Mouse (Mus musculus) layer of hippocampus, adult 2 months (tissue): ENCODE data around the gene Psme1. TPM values are rescaled to one million over a fixed set of nuclear protein-coding genes. Genes with fewer than 3 reads are reported as not detected.

ENCODE experiments used
- DNase-seq, 2 experiments: peaks; one replicate each; pipeline ENCODE4 v3.0.0; 2022; ENCODE audit warnings: low spot score in 2 of 2
- H3K27ac ChIP-seq: fragments of 200-600 bp; 2 replicates; pipeline ENCODE4 v1.8.1; 2022
- H3K4me3 ChIP-seq: fragments of 200-600 bp; 2 replicates; pipeline ENCODE4 v1.8.1; 2022; ENCODE audit warnings: mild to moderate bottlenecking
- CTCF ChIP-seq: fragments of 200-600 bp; conservative IDR thresholded peaks from 2 replicates; pipeline ENCODE4 v1.8.1; 2022; ENCODE audit warnings: antibody characterized with exemption, mild to moderate bottlenecking, moderate library complexity
- total RNA-seq, 2 experiments: library from RNA; stranded (reverse); gene quantifications; 2 replicates each; pipeline ENCODE4 v1.2.3; 2021

Gene Psme1
- total RNA-seq, 2 experiments from 2014 or later, result 55.5 to 61.2 TPM

DNA sequence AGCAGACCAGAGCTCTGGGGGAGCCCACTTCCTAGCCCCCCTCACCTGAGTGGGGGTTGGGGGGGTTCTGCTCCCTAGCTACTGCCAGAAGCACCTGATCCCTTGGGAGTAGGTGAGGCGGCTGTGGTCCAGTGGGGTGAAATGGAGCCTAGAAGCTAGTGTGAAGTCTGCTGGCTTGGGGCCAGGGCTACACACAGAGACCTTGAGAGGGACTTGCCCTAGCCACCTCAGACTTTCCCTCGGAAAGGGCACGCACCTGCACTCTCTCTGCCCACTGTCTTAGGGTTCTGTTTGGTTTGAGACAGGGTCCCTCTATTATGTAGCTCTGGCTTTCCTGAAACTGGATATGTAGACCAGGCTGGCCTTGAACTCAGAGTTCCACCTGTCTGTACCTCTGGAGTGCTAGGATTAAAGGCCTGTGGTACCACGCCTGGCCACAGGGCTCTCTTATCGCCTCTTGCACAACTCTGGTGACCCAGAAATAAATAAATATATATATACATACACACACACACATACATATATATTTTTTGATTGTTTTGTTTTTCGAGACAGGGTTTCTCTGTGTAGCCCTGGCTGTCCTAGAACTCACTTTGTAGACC lies 846 bp downstream of the Psme1 start:
- TF ChIP-seq CTCF, result peak; percentile 17; the same call in 1 of the 2 replicates
- no peak for DNase-seq

DNA sequence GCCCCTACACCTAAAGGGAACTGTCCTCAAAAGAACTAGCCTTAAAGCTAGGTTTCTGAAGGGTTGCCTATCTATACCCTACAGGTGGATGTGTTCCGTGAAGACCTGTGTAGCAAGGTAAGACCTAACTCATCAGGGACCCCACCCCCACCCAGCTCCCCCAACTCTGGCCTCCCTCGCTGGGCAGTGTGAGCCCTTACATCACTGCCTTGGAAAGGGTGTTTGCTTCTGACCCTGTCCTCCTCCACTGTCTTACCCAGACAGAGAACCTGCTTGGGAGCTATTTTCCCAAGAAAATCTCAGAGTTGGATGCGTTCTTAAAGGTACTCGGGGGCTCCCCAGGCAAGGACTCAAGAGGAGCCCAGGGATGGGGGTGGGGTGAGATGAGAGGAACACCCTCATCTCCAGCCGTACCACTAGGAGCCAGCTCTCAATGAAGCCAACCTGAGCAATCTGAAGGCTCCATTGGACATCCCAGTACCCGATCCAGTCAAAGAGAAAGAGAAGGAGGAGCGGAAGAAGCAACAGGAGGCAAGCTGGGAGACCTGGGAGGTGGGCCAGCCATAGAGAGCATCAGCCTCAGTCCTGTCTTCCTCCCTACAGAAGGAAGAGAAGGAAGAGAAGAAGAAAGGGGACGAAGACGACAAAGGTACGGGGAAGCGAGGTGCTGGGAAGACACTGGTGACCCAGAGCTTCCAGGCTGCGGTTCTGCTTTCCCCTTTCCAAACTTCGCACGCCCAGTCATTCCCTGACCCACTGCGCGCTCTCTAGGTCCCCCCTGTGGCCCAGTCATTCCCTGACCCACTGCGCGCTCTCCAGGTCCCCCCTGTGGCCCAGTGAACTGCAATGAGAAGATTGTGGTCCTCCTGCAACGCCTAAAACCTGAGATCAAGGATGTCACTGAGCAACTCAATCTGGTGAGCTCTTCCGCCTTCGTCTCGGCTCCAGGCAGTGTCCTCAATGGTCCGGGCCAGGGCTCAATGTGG lies 1.9 kb downstream of the Psme1 start:
- Histone ChIP-seq H3K4me3 (no peak overlapping the region), H3K27ac (no peak overlapping the region)
- no peak for TF ChIP-seq CTCF
- no peak for DNase-seq

More for the DNA sequence above, 846 bp downstream of the Psme1 start:
- peak overlapping the region; percentile 66 for H3K4me3 ChIP-seq
- peak overlapping the region; percentile 87 for H3K27ac ChIP-seq

DNA sequence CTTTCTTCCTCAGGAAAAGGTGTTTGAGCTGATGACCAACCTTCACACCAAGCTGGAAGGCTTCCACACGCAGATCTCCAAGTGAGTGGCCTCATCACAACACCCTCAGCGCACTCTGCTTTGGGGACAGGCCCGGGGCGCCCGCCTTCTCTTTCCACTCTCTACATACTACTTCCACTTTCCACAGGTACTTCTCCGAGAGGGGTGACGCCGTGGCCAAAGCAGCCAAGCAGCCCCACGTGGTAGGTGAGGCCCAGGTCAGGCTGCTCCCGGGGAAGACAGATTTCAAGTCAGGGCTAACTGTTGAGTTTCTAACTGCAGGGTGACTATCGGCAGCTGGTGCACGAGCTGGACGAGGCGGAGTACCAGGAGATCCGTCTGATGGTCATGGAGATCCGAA lies 2.8 kb downstream of the Psme1 start:
- no peak for DNase-seq
- Histone ChIP-seq H3K4me3 (no peak overlapping the region), H3K27ac (no peak overlapping the region)
- TF ChIP-seq CTCF, result no peak

DNA sequence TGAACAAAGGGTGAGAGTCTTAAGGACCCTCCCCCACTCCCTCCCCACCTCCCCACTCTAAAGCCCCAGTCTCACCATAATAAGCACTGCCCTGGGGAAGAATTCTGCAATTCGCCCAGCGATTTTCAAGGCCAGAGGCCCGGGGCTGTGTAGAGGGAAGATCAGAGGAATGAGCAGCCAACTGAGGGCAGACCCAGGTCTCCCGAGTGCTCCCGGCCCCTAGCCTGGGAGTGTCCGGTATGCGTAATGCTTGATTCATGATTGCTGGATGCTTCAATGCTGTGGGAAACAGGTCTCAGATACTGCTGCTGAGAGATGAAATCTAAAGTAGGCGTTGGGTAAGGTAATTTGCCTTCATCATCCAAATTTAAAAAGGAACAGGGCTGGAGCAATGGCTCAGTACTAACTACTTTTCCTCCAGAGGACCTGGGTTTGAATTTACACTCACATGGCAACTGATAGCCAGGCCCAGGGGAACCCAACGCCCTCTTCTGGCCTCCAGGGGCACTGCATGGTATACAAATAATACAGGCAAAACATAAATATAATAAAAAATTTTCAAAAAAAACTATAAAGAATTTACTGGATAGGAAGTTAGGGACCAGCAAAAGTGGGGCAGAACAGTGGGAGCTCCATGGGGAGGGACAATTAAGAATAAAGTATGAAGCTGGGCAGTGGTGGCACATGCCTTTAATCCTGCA lies 4.2 kb downstream of the Psme1 start:
- no peak for DNase-seq
- TF ChIP-seq CTCF, result peak; percentile 76
- Histone ChIP-seq H3K4me3 (no peak overlapping the region), H3K27ac (no peak overlapping the region)

DNA sequence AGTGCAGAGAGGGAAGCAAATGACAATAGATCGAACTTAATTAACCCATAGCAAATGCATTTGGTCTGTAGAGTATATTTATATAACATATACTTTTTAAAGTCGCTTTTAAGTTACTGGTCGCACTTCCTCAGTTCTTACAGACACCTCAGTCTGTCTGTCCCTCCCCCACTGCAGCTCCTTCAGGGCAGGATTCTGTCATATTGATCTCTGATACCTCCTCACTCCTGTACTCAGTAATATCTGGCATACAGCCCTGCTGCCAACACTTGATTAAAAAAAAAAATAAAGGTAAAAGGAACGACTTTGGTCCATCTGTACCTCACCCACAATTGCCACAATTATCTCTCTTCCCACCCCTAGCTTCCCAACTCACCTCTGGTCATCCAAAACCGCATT lies 6.4 kb downstream of the Psme1 start:
- Histone ChIP-seq H3K4me3 (peak overlapping the region; percentile 84), H3K27ac (peak overlapping the region; percentile 93)
- no peak for TF ChIP-seq CTCF
- no peak for DNase-seq

DNA sequence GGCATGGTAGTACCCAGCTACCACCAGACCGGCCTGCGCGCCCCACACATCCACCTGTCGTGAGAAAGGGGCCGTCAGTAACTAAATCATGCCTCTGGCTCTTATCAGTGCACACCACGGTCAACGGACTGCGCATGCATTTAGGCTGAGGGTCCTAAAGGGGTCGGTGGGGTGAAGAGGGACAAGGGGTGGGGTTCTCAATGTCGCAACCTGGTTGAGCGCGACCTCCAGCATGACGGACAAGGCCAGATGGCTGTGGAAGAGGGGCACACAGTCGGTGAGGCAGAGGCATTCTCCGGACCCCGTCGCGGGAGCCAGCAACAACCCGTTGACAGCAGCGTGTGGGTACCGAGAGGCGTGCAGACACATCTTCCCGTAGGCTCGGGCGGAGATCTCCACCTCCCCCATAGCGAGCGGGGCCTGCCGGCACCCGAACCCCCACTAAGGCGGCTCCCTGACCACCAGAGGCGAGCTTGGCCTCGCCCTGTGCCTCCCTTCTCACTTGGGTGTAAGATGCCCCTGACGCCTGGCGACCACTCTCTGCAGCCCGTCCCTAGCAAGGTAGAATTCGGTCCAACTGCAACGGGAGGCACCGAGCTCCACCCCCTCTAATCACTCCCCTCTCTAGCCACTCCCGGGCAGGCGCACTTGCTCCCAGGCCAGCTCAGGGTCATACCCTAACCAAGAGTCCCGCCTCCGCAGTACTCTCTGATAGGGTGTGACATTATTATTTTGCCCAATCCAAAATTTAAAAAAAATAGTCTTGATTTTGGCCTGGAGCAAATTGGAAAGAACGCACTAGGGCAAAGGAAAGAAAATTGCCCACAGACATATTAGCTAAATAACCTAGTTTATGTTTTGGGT lies 7.0 kb downstream of the Psme1 start, which contains the start of gene Emc9:
TSS of gene Emc9 (minus strand) at position 601 of the 864 bp plus-strand sequence.
- Histone ChIP-seq H3K4me3 (peak within 1 kb of the TSS; percentile 84), H3K27ac (peak within 1 kb of the TSS; percentile 93)
- peak; percentile 61 to 66 for DNase-seq
- TF ChIP-seq CTCF, result no peak

DNA sequence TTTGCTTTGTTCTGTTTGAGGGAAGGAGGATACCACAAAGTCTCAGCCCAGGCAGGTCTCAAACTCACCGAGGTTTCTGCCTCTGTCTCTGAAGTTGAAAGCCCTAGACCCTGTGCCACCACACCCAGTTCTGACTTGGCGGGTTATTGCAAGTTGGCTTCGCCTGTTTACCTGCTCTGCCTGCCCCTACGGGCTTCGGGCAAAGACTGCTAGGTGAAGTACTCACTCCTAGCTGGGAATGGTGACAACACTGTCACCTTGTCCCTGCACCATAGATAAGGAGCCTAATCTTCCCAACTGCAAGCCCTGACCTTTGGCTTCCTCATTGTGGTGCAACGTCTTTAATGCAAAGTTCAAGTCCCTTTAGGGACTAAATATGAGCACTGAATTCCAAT lies 7.6 kb downstream of the Psme1 start:
- TF ChIP-seq CTCF, result no peak
- no peak for DNase-seq
- H3K27ac ChIP-seq, result peak overlapping the region; percentile 93
- peak overlapping the region; percentile 84 for H3K4me3 ChIP-seq

DNA sequence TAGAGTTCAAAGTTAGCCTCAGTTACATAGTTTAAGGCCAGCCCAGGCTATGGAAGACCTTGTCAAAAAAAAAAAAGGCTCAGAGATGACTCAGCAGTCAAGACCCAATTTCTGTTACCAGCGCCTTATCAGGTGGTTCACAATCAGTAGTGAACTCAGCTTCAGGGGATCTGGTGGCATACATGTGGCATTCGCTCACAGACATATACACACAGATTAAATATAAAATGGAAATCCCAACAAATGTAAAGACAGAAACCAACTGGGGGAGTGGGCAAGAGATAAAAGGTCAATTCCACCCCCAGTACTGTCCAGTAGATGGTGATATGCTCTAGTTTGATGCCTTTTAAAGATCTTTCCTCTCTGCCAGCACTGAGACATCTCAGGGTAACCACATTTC lies 8.2 kb downstream of the Psme1 start:
- Histone ChIP-seq H3K27ac (no peak overlapping the region), H3K4me3 (no peak overlapping the region)
- no peak for TF ChIP-seq CTCF
- DNase-seq, result no peak

DNA sequence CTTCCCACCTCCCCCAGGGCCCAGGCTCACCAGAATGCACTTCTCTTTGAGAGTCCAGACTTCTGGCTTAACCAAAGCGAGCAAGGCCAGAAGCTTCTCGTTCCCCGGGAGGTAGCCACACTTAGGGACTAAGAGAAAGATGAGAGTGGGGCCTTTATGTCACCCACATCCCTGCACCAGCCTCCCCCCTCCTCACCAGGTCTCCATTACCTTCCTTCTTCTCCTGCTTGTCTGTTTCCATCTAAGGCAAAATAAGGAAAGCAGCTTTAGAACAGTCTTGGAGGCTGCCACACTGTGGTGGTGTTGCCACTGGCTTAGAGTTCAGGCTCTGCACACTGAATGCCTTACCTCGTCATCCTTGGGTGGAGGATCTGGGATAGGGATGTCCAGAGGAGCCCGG lies 11.3 kb downstream of the Psme1 start:
- Histone ChIP-seq H3K27ac (no peak overlapping the region), H3K4me3 (no peak overlapping the region)
- DNase-seq, result no peak
- TF ChIP-seq CTCF, result no peak

DNA sequence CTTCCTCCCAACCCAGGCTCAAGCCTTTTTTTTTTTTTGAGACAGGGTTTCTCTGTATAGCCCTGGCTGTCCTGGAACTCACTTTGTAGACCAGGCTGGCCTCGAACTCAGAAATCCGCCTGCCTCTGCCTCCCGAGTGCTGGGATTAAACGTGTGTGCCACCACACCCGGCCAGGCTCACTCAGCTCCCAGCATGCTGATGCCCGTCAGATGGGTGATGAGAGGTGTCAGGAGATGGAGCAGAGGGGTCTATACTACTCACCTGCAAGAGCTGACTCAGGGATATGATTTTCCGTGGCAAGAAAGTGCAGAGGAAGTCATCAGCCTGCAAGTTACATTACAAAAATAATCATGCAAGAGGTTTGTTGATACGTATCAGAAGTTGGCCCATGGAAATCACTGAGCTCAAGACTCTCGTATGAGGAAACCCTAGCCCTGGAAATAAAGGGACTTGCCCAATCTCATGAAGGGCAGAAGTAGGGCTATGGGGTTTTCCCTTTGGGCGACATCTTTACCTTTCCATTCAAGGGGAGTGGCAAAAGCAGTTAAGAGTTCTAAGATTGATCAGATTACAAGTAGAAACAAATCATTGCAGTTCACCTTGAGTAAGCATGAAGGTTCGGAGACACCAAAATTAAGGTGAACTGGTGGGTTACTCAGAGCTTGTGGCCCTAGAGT lies 12.0 kb downstream of the Psme1 start:
- peak overlapping the region; percentile 96 for H3K4me3 ChIP-seq
- no peak for TF ChIP-seq CTCF
- H3K27ac ChIP-seq, result peak overlapping the region; percentile 82; the same call in 1 of the 2 replicates
- DNase-seq, result no peak

DNA sequence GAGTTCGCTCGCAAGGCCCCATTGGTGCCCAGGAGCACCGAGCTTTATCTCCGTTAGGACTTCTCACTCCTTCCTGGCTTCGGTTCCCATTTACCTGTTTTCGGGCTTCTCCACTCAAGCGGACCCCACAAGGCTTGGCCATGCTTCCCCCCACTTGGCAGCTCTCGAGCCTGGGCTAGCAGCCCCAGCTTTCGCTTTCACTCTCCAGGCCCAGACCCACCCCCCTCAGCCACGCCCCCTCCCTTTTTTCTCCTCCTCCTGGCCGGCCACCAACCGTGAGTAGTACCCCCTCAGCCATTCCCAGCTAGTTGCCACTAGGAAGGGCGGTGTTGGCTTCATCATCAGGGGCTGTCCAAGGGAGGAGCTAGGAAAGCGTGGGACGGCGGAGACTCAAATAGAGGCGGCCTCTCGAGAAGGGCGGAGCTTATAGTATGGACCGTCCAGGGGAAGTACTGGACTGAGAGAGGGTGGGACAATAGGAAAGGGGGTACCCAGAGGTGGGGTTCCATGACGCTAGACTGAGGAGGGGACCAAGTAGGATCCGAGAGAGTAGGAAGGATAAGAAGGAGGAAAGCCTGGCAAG lies 12.9 kb downstream of the Psme1 start, which contains the start of gene Psme2:
TSS of gene Psme2 (minus strand) at position 366 of the 583 bp plus-strand sequence.
- peak within 1 kb of the TSS; percentile 96 for H3K4me3 ChIP-seq
- no peak for TF ChIP-seq CTCF
- H3K27ac ChIP-seq, result peak within 1 kb of the TSS; percentile 99
- DNase-seq, result peak; percentile 86 to 97
